Mouse (Mus musculus) lung, adult 2 months (tissue): ENCODE results near the gene Olfr329-ps.

Experiments used
- CTCF ChIP-seq: fragments of 200-500 bp; IDR thresholded peaks from 2 replicates; pipeline ENCODE4 v1.5.1; 2011; ENCODE audit warnings: mild to moderate bottlenecking, low read length, control low read depth; ENCODE audit not compliant: insufficient read depth
- POLR2A ChIP-seq: fragments of 200-500 bp; IDR thresholded peaks from 2 replicates; pipeline ENCODE4 v1.6.1; 2011; ENCODE audit warnings: low read depth, mild to moderate bottlenecking, control low read depth, low read length, borderline replicate concordance; ENCODE audit errors: extremely low read depth

DNA sequence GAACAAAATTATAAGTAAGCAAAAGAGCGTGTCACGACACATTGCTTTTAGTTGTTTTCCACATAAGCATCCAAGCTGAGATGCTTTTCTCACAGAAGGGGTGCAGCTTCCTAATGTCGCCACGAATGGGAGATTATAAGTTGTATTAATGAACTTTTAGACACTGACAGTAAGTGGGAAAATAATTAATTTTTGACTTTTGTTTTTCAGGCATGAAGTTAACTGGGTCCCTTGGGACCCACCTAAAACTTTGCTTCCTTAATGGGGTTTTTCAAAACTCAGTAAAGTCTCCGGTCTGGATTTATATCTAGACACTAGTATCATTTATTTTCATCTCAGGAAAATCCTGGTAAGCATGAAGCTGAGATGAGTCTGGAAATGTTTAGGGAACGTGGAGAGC, 48.6 kb upstream of the Olfr329-ps start, which contains the start of gene Olfr324:
- no peak for TF ChIP-seq CTCF
- TF ChIP-seq POLR2A, result no peak
